Mouse (Mus musculus) myocyte (in vitro differentiated cells): ENCODE results near the gene Lzic.

Experiments
- CEBPB ChIP-seq: IDR thresholded peaks from 2 replicates; pipeline ENCODE4 v1.6.1; 2011; ENCODE audit warnings: mild to moderate bottlenecking, moderate library complexity; ENCODE audit not compliant: poor library complexity, insufficient read depth, severe bottlenecking
- E2F4 ChIP-seq: IDR thresholded peaks from one replicate; pipeline ENCODE4 v1.6.1; 2011; ENCODE audit warnings: mild to moderate bottlenecking, control low read depth, moderate library complexity; ENCODE audit not compliant: insufficient read depth
- MAX ChIP-seq: IDR thresholded peaks from one replicate; pipeline ENCODE4 v1.6.1; 2011; ENCODE audit warnings: low read depth, mild to moderate bottlenecking, control low read depth
- MYOD1 ChIP-seq, 3 experiments: IDR thresholded peaks; one replicate each; pipeline ENCODE4 v1.6.1; 2011; ENCODE audit warnings: control low read depth in 2 of 3, low read depth in 2 of 3, mild to moderate bottlenecking in 2 of 3, moderate library complexity in 1 of 3; ENCODE audit not compliant: insufficient read length in 2 of 3, control insufficient read depth in 1 of 3
- MYOG ChIP-seq, 3 experiments: IDR thresholded peaks; one replicate each; pipeline ENCODE4 v1.6.1; 2011; ENCODE audit warnings: control low read depth in 2 of 3, low read depth in 2 of 3, mild to moderate bottlenecking in 2 of 3; ENCODE audit not compliant: insufficient read length in 2 of 3, control insufficient read depth in 1 of 3, insufficient read depth in 1 of 3
- POLR2A ChIP-seq: IDR thresholded peaks from one replicate; pipeline ENCODE4 v1.6.1; 2011; ENCODE audit warnings: low read depth, mild to moderate bottlenecking, control low read depth, moderate library complexity; ENCODE audit not compliant: insufficient read length
- POLR2AphosphoS2 ChIP-seq: IDR thresholded peaks from one replicate; pipeline ENCODE4 v1.6.1; 2011; ENCODE audit warnings: low read depth, control low read depth; ENCODE audit not compliant: insufficient read length
- SRF ChIP-seq: IDR thresholded peaks from one replicate; pipeline ENCODE4 v1.6.1; 2011; ENCODE audit warnings: low read depth; ENCODE audit not compliant: control insufficient read depth, insufficient read length
- TCF12 ChIP-seq: IDR thresholded peaks from one replicate; pipeline ENCODE4 v1.6.1; 2011; ENCODE audit warnings: mild to moderate bottlenecking, control low read depth; ENCODE audit not compliant: poor library complexity, insufficient read depth, severe bottlenecking
- TCF3 ChIP-seq: IDR thresholded peaks from one replicate; pipeline ENCODE4 v1.6.1; 2011; ENCODE audit warnings: low read depth, control low read depth; ENCODE audit not compliant: insufficient read length
- USF1 ChIP-seq: IDR thresholded peaks from one replicate; pipeline ENCODE4 v1.6.1; 2011; ENCODE audit warnings: low read depth, mild to moderate bottlenecking, control low read depth, moderate library complexity

DNA sequence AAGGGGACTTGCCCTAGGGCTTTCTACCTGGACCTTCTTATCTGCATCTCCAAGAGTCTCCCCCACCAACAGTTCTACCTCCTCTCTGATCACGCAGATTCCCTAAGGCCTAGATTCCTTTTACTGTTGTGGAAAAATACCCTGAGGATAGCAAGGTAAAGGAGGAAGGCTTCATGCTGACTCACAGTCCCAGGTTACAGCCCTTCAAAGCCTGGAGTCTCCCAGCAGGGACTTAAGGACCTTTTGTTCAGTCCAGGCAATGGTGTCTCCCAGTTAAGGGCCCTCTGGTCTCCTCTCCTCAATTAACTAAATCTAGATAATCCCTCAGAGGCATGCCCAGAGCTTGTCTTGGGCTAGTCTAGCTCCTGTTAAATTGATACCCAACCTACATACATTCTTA is 38.7 kb upstream of the Lzic start:
- TF ChIP-seq MYOD1 (IDR thresholded peaks at IDR 0.05; ENCODE audit: control insufficient read depth in 1 of 3, insufficient read length in 2 of 3, low read depth in 2 of 3) (no peak), POLR2A (no peak), E2F4 (no peak), SRF (no peak), MAX (no peak), POLR2AphosphoS2 (no peak), CEBPB (no peak), TCF3 (no peak), MYOG (IDR thresholded peaks at IDR 0.05; ENCODE audit: control insufficient read depth in 1 of 3, insufficient read depth in 1 of 3, insufficient read length in 2 of 3, low read depth in 2 of 3) (no peak), USF1 (no peak), TCF12 (no peak)
